Mouse (Mus musculus) layer of hippocampus, adult 8-10 months (tissue): ENCODE measurements at regions not wholly inside any gene's neighbourhood (a gene's known extent, or its start where the extent isn't known, plus 50 kb on each side); places are given as distances from the start of the nearest gene placed in this dataset.

Source experiments
- DNase-seq, 2 experiments: peaks; one replicate each; pipeline ENCODE4 v3.0.0; 2022; ENCODE audit warnings: low spot score in 2 of 2

DNA sequence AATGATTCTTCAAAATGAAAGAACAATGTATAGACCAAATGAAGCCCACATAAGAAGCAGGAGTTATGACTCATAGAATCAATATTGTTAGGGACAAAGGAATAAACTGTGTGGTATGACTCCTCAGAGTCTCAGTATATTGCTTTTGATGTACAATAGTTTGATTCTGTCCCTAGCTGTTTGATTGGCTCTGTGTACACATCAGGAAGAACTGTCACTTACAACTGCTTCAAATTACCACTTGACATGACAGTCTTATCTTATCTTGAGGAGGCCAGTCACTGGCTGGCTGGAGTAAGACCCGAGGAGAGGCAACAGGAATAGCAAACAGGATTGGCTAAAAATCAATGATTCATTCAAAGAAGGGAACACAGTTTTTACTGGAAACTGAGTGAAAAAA is 1333.5 kb upstream of the Gm38303 start:
- DNase-seq: no peak

DNA sequence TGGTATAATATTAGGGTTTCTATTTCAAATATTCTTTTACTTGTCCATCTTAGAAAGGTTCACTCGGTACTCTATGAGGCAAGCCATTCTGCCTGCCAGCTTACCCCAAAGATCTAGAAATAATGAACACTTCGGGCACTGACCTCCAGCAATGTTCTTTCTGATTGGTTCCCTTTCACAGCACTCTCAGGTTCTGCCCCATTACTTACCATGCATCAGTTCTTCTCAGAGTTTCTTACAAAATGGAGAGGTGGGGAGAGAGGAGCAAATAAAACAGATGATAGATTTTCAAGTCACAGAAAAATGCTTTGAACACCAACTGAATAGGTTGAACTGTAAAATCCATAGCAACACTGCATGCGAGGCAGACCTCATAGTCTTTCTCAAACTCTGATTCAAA is 1303.8 kb upstream of the Gm38303 start:
- no peak for DNase-seq

DNA sequence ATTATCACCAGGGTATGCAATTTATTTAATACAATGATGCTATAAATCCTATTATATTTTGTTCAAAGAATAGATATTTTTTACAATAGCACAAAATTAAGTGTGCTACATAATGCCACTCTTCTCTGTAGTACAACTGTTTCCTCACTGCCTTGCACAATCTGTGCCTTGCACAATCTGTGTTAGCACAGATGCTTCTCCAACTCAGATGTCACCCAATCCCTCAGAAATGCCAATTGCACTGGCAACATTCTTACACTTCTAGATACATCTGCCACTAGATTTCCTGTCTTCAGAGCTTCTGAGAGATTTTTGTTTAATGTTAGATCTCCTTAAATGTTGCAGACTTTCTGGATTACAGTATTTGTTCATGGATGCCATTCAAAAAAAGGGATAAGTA is 1266.0 kb upstream of the Gm38303 start:
- DNase-seq: peak; percentile 54 to 71

DNA sequence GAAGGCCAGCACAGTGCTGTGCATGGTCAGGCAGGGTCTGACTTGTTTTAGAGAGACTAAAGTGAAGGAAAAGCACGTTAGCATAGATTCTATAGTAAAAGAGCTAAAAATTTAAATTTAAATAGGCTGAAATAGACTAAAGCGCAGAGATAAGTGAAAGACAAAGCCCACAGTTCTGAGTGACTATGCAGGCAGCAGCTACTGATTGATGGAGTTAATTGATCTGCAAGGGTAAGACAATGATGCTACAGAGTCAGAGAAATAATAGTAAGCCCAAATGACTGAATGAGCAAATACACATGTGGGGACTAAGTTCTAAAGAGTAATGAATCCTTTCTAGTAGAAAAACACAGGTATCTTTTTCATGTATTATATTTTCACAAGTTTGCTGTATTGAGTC is 1228.4 kb upstream of the Gm38303 start:
- no peak for DNase-seq

DNA sequence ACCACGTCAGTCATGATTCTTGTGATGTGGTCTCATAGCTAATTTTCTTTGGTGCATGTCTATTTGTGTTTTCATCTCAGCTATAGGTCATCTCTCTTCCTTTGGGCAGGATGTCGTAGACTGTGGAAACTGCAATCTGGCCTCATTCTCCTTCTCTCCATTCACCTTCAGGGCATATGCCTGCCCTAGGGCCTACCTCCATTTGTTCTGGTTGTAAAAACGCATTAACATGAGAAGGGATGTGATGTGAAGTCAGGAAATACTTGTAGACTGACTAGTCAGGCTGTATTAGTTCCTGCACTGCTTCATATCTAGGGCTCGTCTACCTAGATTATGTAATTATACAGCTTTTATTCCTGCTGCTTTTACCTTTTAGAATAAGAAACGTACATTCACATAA is 1227.4 kb upstream of the Gm38303 start:
- DNase-seq: no peak
